Comparison of ENCODE assay signal across 9 mouse cellular contexts in the genomic region with DNA sequence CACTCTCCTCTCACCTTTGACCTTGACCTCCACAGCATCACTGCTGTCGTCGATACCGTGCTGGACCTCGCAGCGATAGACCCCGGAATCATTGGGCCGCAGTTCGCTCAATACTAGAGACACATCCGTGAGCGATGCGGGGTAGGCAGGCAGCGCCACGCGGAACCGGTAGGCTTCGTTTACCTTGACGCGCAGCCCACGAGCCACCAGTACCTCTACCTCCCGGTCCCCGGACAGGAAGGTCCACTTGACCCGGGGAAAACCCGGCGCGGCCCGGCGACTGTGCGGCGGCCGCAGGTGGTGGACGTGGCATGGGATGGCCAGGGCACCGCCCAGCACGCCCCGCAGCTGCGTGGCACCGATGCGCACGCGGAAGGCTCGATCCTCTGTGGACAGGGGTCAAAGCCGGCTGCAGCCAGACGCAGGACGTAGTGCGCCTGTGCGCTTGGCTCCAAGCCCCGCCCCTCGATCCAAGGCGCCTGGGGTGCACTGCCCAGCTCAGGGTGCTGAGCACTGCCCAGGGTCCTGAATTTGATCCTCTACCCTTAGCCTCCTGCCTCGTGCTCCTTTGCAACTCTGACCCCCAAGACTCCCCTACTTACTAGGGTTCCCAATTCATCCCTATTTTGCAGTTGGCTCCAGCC. TPM values are rescaled to one million over a fixed set of nuclear protein-coding genes. Genes with fewer than 3 reads are reported as not detected.
A peak's percentile ranks its signal among the peaks of the same experiment; 100 is the strongest.
DNase-seq lines count a peak whose midpoint lies in the region; ATAC-seq lines count a peak whose summit lies in the region.
"Had no signal": no experiment of that assay in that cellular context is flagged by ENCODE, and none has a peak within 500 bp of the region (broad histone marks: within the 10 kb centered on the region; RNA-seq: fewer than 3 reads in every experiment).

No protein-coding gene starts in this region.

- peak overlapping the region; percentile 71 for H3K4me2 ChIP-seq in heart, embryonic 12.5 days
- peak overlapping the region; percentile 54 for H3K4me2 ChIP-seq in limb, embryonic 12.5 days
- H3K4me2 ChIP-seq in midbrain, embryonic 16.5 days (ENCODE audit: low read length) = peak overlapping the region; percentile 87

- H3K27me3 ChIP-seq in heart, embryonic 12.5 days (replicated peaks) = peaks cover 100% of the 10 kb centered on the region
- H3K27me3 ChIP-seq in limb, embryonic 12.5 days = peaks cover 100% of the 10 kb centered on the region
- peaks cover 87% of the 10 kb centered on the region for H3K27me3 ChIP-seq in midbrain, embryonic 16.5 days (ENCODE audit: control insufficient read depth, insufficient read depth, low read depth, low read length)

- H3K4me1 ChIP-seq in heart, embryonic 12.5 days (replicated peaks) = peaks cover 22% of the 10 kb centered on the region
- H3K4me1 ChIP-seq in limb, embryonic 12.5 days (replicated peaks) = peaks cover 23% of the 10 kb centered on the region
- H3K4me1 ChIP-seq in midbrain, embryonic 16.5 days (ENCODE audit: control insufficient read depth, insufficient read depth, low read length) = peaks cover 28% of the 10 kb centered on the region

- peak overlapping the region; percentile 41 for H3K4me3 ChIP-seq in heart, embryonic 12.5 days
- peak overlapping the region; percentile 35 for H3K4me3 ChIP-seq in limb, embryonic 12.5 days (replicated peaks)
- H3K4me3 ChIP-seq in midbrain, embryonic 16.5 days (ENCODE audit: low read depth, low read length) = peak overlapping the region; percentile 46

- ATAC-seq in heart, embryonic 12.5 days (ENCODE audit: insufficient number of reproducible peaks, low FRiP score) = 0 out of 2 replicates have a peak, but pooled peaks have one; percentile 27
- no peak for ATAC-seq in limb, embryonic 12.5 days (ENCODE audit: insufficient number of reproducible peaks, insufficient read depth, low FRiP score, low TSS enrichment, low read depth)
- no peak for ATAC-seq in midbrain, embryonic 16.5 days

- WGBS in heart, embryonic 12.5 days = under 1% methylated on average over 49 of the region's 49 CpGs
- 1% methylated on average over 49 of the region's 49 CpGs for WGBS in limb, embryonic 12.5 days
- WGBS in midbrain, embryonic 16.5 days = 1% methylated on average over 49 of the region's 49 CpGs

- H3K36me3 ChIP-seq in heart, embryonic 12.5 days = no peaks in the 10 kb centered on the region
- H3K36me3 ChIP-seq in limb, embryonic 12.5 days = no peaks in the 10 kb centered on the region
- H3K36me3 ChIP-seq in midbrain, embryonic 16.5 days (ENCODE audit: control insufficient read depth, insufficient read depth, low read length) = no peaks in the 10 kb centered on the region

- H3K9me3 ChIP-seq in heart, embryonic 12.5 days (replicated peaks) = no peaks in the 10 kb centered on the region
- no peaks in the 10 kb centered on the region for H3K9me3 ChIP-seq in limb, embryonic 12.5 days
- H3K9me3 ChIP-seq in midbrain, embryonic 16.5 days (replicated peaks; ENCODE audit: control insufficient read depth, low read length, poor library complexity, severe bottlenecking) = no peaks in the 10 kb centered on the region

- H3K27ac ChIP-seq in heart, embryonic 12.5 days (ENCODE audit: poor library complexity, severe bottlenecking) = no peak overlapping the region
- no peak overlapping the region for H3K27ac ChIP-seq in limb, embryonic 12.5 days
- H3K27ac ChIP-seq in midbrain, embryonic 16.5 days (ENCODE audit: low read length) = no peak overlapping the region

- H3K9ac ChIP-seq in heart, embryonic 12.5 days = peak overlapping the region; percentile 49; the same call in 1 of the 2 replicates
- no peak overlapping the region; the same call in 1 of the 2 replicates for H3K9ac ChIP-seq in limb, embryonic 12.5 days (replicated peaks)
- peak overlapping the region; percentile 64 for H3K9ac ChIP-seq in midbrain, embryonic 16.5 days (ENCODE audit: low read depth, low read length)

- peak; percentile 49 to 57 for DNase-seq in cerebellum, postnatal 10 days
- no peak for DNase-seq in cerebellum, adult 18-20 months
- DNase-seq in MN1 (ENCODE audit: low spot score) = peak; percentile 67
- no peak for DNase-seq in frontal cortex, postnatal 14 days (ENCODE audit: low spot score in 2 of 2)
- no peak for DNase-seq in spleen, postnatal 36 days (ENCODE audit: low spot score in 2 of 2)

RNA-seq across cellular contexts. Expression of gene Bcan, which starts 2.9 kb away (rescaled TPM):
- polyA plus RNA-seq in heart, embryonic 12.5 days (2016; fragmentation: Nextera tagmentation; extraction: Ambion mirVana) = 0.09 and 0.15 TPM in 2 replicates
- 0.13 and 0.65 TPM in 2 replicates for polyA plus RNA-seq in limb, embryonic 12.5 days (2016; fragmentation: Nextera tagmentation; extraction: Ambion mirVana)
- 51.5 and 96.9 TPM in 2 replicates for polyA plus RNA-seq in midbrain, embryonic 16.5 days (2015; fragmentation: Nextera tagmentation; extraction: Ambion mirVana)

RNA-seq across cellular contexts. Expression of gene Nes, which starts 26.2 kb away (rescaled TPM):
- 33.0 and 34.6 TPM in 2 replicates for polyA plus RNA-seq in heart, embryonic 12.5 days (2016; fragmentation: Nextera tagmentation; extraction: Ambion mirVana)
- 29.4 and 32.5 TPM in 2 replicates for polyA plus RNA-seq in limb, embryonic 12.5 days (2016; fragmentation: Nextera tagmentation; extraction: Ambion mirVana)
- polyA plus RNA-seq in midbrain, embryonic 16.5 days (2015; fragmentation: Nextera tagmentation; extraction: Ambion mirVana) = 14.1 and 21.8 TPM in 2 replicates

RNA-seq across cellular contexts. Expression of gene Hapln2, which starts 30.3 kb away (rescaled TPM):
- polyA plus RNA-seq in heart, embryonic 12.5 days (2016; fragmentation: Nextera tagmentation; extraction: Ambion mirVana) = 0.08 and 0.17 TPM in 2 replicates
- 0.10 and 0.12 TPM in 2 replicates for polyA plus RNA-seq in limb, embryonic 12.5 days (2016; fragmentation: Nextera tagmentation; extraction: Ambion mirVana)
- 0.37 and 0.74 TPM in 2 replicates for polyA plus RNA-seq in midbrain, embryonic 16.5 days (2015; fragmentation: Nextera tagmentation; extraction: Ambion mirVana)
- polyA plus RNA-seq: C2C12 had no signal

RNA-seq across cellular contexts. Expression of gene Gpatch4, which starts 45.8 kb away (rescaled TPM):
- polyA plus RNA-seq in heart, embryonic 12.5 days (2016; fragmentation: Nextera tagmentation; extraction: Ambion mirVana) = 19.2 and 19.7 TPM in 2 replicates
- 30.8 and 31.1 TPM in 2 replicates for polyA plus RNA-seq in limb, embryonic 12.5 days (2016; fragmentation: Nextera tagmentation; extraction: Ambion mirVana)
- 30.4 and 35.9 TPM in 2 replicates for polyA plus RNA-seq in midbrain, embryonic 16.5 days (2015; fragmentation: Nextera tagmentation; extraction: Ambion mirVana)

RNA-seq across cellular contexts. Expression of gene Crabp2, which starts 48.6 kb away (rescaled TPM):
- polyA plus RNA-seq in heart, embryonic 12.5 days (2016; fragmentation: Nextera tagmentation; extraction: Ambion mirVana) = 7.3 and 8.0 TPM in 2 replicates
- polyA plus RNA-seq in limb, embryonic 12.5 days (2016; fragmentation: Nextera tagmentation; extraction: Ambion mirVana) = 614 and 667 TPM in 2 replicates
- polyA plus RNA-seq in midbrain, embryonic 16.5 days (2015; fragmentation: Nextera tagmentation; extraction: Ambion mirVana) = 42.5 and 44.4 TPM in 2 replicates

Comparison
In these comparisons a context has a peak if more than half of its experiments do, and no peak if none do; other contexts are left out.
1. DNase-seq: peak in cerebellum, postnatal 10 days (2 of 2) and MN1 (single experiment); none in cerebellum, adult 18-20 months (0 of 2), frontal cortex, postnatal 14 days (0 of 2) and spleen, postnatal 36 days (0 of 2).
2. RNA of gene Bcan, which starts 2.9 kb away (polyA plus RNA-seq): 51.5 to 96.9 TPM in midbrain, embryonic 16.5 days; 0.09 to 0.15 TPM in heart, embryonic 12.5 days and 0.13 to 0.65 TPM in limb, embryonic 12.5 days; every median in the first group is over 10 times any median in the second.
3. Peak in every context shown above with its lines, with median percentiles within 50 percentile points of each other: H3K4me2 ChIP-seq and H3K4me3 ChIP-seq.